Mouse (Mus musculus): ENCODE measurements around the gene Atraid. TPM values are rescaled to one million over a fixed set of nuclear protein-coding genes. Genes with fewer than 3 reads are reported as not detected.
A peak's percentile ranks its signal among the peaks of the same experiment; 100 is the strongest.
"Not testable (repeated sequence)": the region's sequence is repeated elsewhere in the genome, so short reads cannot be mapped to it uniquely, and the experiment has no call there.

The Atraid gene
- polyA plus RNA-seq, 1 experiment from 2014 or later: 158 TPM

DNA sequence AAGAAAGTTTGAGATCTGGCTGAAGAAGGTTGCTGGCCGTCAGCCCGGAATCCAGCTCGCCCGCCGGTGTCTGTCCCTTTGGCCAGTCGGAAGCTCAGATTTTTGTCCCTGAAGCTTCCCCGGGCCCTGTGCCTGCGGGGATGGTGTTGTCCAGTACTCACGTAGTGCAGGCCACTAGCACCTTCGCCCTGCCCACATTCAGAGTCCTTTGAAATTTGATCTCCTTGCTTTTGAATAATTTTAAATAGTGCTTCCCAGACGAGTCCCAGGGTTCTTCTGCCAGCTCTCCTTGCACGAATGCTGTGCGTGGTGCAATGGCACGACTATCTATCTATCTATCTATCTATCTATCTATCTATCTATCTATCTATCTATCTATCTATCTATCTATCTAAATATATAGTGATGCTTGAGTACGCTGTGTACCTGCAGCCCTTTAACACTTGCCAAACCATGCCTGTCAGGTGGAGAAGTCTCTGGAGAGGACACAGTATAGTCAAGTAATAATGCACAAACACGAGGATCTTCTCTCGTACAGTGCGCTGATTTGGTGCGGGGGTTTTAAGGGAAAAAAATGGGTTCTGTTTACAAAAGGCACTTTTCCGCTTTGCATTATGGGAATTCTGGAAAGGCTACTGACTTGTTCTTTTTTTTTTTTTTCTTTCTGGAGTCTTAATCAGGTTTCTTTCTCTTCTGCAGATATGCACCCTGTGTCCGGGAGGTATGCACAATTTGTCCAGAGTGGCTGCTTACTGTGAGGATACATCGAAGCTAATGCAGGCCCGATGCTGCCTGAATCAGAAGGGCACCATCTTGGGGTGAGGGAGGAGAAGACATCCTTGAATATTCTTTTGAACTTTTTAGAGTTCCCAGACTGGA, 890 bp downstream of the Atraid start, which contains the start of gene Slc5a6:
TSS of gene Slc5a6 (minus strand) at position 162 of the 879 bp plus-strand sequence.
- peak within 1 kb of the TSS; percentile 93 for H3K27ac ChIP-seq (ENCODE audit: low read length)
- no peaks in the 10 kb centered on the region for H3K27me3 ChIP-seq (replicated peaks; ENCODE audit: control insufficient read depth, insufficient read depth, low read length)
- no peaks in the 10 kb centered on the region for H3K9me3 ChIP-seq (ENCODE audit: control insufficient read depth, low read length)
- peak within 1 kb of the TSS; percentile 90 for H3K4me3 ChIP-seq (replicated peaks; ENCODE audit: low read length)
- H3K4me2 ChIP-seq (ENCODE audit: low read length): peak within 1 kb of the TSS; percentile 84
- peak within 1 kb of the TSS; percentile 91 for H3K9ac ChIP-seq (replicated peaks; ENCODE audit: low read depth, low read length)
- H3K4me1 ChIP-seq (replicated peaks; ENCODE audit: control insufficient read depth, insufficient read depth, low read length): peaks cover 16% of the 10 kb centered on the region
- ATAC-seq: peak; percentile 35
- under 1% methylated on average over 23 of the region's 23 CpGs for WGBS
- H3K36me3 ChIP-seq (ENCODE audit: control insufficient read depth, insufficient read depth): no peaks in the 10 kb centered on the region

DNA sequence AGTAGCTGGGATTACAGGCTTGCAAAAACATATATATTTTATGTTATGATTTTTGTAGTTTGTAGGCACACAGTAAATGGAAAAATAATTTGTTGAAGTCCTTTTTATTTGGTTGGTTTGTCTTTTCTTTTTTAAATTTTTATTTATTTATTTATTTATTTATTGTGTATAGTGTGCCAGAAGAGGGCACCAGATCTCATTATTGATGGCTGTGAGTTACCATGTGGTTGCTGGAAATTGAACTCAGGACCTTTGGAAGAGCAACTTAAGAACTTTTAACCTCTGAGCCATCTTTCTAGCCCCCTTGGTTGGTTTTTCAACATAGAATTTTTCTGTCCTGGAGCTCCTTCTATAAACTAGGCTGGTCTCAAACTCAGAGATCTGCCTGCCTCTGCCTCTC, 2.3 kb downstream of the Atraid start:
- no peaks in the 10 kb centered on the region for H3K9me3 ChIP-seq (ENCODE audit: control insufficient read depth, low read length)
- no peak overlapping the region for H3K27ac ChIP-seq (ENCODE audit: low read length)
- peaks cover 24% of the 10 kb centered on the region for H3K4me1 ChIP-seq (replicated peaks; ENCODE audit: control insufficient read depth, insufficient read depth, low read length)
- no peak overlapping the region for H3K9ac ChIP-seq (replicated peaks; ENCODE audit: low read depth, low read length)
- no peak for ATAC-seq
- no peaks in the 10 kb centered on the region for H3K36me3 ChIP-seq (ENCODE audit: control insufficient read depth, insufficient read depth)
- no peak overlapping the region for H3K4me3 ChIP-seq (replicated peaks; ENCODE audit: low read length)
- no peaks in the 10 kb centered on the region for H3K27me3 ChIP-seq (replicated peaks; ENCODE audit: control insufficient read depth, insufficient read depth, low read length)
- no peak overlapping the region for H3K4me2 ChIP-seq (ENCODE audit: low read length)

DNA sequence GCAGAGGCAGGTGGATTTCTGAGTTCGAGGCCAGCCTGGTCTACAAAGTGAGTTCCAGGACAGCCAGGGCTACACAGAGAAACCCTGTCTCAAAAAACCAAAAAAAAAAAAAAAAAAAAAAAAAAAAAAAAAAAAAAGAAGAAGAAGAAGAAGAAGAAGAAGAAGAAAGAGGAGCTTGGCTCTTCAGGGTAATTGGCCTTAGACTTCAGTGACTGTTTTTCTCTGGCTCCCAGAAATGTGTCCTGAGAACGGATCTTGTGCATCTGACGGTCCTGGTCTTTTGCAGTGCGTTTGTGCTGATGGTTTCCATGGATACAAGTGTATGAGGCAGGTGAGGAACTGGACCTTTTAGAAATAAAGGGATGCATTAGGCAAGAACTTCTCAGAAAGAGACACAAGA, 5.6 kb downstream of the Atraid start:
- WGBS: 47% methylated on average over 4 of the region's 4 CpGs
- H3K4me2 ChIP-seq (ENCODE audit: low read length): peak overlapping the region; percentile 92
- H3K4me3 ChIP-seq (replicated peaks; ENCODE audit: low read length): peak overlapping the region; percentile 80
- H3K36me3 ChIP-seq (ENCODE audit: control insufficient read depth, insufficient read depth); H3K27ac ChIP-seq (ENCODE audit: low read length); H3K27me3 ChIP-seq (replicated peaks; ENCODE audit: control insufficient read depth, insufficient read depth, low read length); H3K9ac ChIP-seq (replicated peaks; ENCODE audit: low read depth, low read length); ATAC-seq; H3K9me3 ChIP-seq (ENCODE audit: control insufficient read depth, low read length): not testable (repeated sequence)
- H3K4me1 ChIP-seq (replicated peaks; ENCODE audit: control insufficient read depth, insufficient read depth, low read length): peaks cover 21% of the 10 kb centered on the region

DNA sequence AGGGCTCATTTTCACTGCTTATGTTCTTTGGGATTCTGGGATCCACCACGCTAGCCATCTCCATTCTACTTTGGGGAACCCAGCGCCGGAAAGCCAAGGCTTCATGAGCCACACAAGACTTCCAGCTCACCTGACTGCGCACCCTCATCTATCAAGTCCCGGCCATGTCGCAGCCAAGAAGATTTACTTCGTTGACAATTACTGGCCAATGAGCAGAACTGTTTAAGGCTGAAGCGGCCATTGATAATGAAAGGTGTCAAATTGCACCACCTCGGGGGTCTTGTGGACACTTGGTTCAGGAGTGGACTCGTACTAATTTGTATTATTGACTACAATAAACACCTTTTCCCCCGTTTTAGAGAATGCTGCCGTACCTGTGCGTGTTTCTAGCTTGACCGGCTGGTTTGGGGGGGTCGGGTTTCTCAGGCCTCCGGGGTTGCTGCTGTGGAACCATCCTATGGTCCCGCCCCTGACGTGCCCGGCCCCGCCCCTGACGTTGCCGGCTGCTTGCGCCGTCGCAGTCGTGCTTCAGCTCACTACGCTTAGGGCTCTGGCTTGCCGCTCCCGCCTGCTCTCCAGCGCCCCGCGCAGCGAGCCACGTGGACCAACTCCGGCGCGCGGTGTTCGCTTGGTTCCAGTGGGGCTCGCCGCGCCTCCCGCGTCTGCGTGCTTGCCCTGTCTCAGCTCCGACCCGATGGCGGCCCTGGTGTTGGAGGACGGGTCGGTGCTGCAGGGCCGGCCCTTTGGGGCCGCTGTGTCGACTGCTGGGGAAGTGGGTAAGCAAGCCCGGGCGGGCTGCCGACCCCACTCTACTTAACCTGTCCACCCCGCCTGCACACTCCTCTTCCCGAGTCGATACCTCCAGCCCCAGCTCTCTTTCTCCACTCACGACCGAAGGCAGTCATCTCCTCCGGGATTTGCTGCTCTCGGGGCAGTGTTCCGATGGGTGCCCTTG, 6.4 kb downstream of the Atraid start, which contains the start of gene Cad:
TSS of gene Cad (plus strand) at position 520 of the 955 bp plus-strand sequence.
- Histone ChIP-seq H3K9me3 (ENCODE audit: control insufficient read depth, low read length) (no peaks in the 10 kb centered on the region), H3K9ac (replicated peaks; ENCODE audit: low read depth, low read length) (peak within 1 kb of the TSS; percentile 85), H3K4me1 (replicated peaks; ENCODE audit: control insufficient read depth, insufficient read depth, low read length) (peaks cover 20% of the 10 kb centered on the region), H3K4me2 (ENCODE audit: low read length) (peak within 1 kb of the TSS; percentile 92), H3K36me3 (ENCODE audit: control insufficient read depth, insufficient read depth) (no peaks in the 10 kb centered on the region), H3K4me3 (replicated peaks; ENCODE audit: low read length) (peak within 1 kb of the TSS; percentile 80), H3K27ac (ENCODE audit: low read length) (peak within 1 kb of the TSS; percentile 44), H3K27me3 (replicated peaks; ENCODE audit: control insufficient read depth, insufficient read depth, low read length) (no peaks in the 10 kb centered on the region)
- WGBS: under 1% methylated on average over 64 of the region's 64 CpGs
- peak; percentile 99 for ATAC-seq

DNA sequence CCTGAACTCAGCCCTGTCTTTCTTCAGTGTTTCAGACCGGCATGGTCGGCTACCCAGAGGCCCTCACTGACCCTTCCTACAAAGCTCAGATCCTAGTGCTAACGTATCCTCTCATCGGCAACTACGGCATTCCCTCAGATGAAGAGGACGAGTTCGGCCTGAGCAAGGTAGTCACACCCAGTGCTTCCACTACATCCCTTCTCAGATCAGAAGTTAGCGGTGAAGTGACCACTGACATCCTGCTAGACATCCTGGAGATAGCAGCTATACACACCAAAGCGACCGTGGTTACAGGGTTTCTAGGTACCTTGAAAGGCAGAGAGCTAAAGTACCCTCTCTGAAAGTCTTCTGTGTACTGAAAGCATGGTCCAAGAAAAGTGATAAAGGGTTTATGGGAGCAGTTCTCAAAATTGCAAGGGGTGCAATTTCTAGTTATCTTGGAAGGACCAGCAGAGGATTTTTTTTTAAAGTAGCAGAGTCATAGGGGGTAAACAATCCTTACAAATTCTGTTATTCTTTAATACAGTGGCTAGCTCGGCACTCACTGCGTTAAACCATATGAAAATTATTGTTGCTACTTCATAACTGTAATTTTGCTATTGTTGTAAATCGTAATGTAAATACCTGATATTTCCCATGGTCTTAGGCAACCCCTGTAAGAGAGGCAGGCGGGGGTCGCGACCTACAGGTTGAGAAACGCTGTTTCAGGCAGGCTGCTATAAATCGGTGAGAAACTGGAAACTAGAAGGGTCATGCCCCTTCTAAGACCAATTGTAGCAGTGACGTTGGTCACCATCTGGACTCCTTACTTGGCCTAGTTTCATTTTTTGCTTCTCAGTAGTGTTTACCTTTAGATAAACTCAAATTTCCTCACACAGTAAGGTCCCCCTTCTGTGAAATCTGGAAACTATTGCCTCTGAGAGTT, 7.4 kb downstream of the Atraid start:
- no peak for ATAC-seq
- H3K4me3 ChIP-seq (replicated peaks; ENCODE audit: low read length): peak overlapping the region; percentile 80
- no peak overlapping the region; the same call in 1 of the 2 replicates for H3K27ac ChIP-seq (ENCODE audit: low read length)
- H3K9me3 ChIP-seq (ENCODE audit: control insufficient read depth, low read length): no peaks in the 10 kb centered on the region
- no peaks in the 10 kb centered on the region for H3K27me3 ChIP-seq (replicated peaks; ENCODE audit: control insufficient read depth, insufficient read depth, low read length)
- H3K4me2 ChIP-seq (ENCODE audit: low read length): peak overlapping the region; percentile 92
- H3K36me3 ChIP-seq (ENCODE audit: control insufficient read depth, insufficient read depth): no peaks in the 10 kb centered on the region; the same call in 1 of the 2 replicates
- H3K9ac ChIP-seq (replicated peaks; ENCODE audit: low read depth, low read length): peak overlapping the region; percentile 85
- peaks cover 15% of the 10 kb centered on the region for H3K4me1 ChIP-seq (replicated peaks; ENCODE audit: control insufficient read depth, insufficient read depth, low read length)
- 24% methylated on average over 19 of the region's 19 CpGs for whole genome bisulfite sequencing

DNA sequence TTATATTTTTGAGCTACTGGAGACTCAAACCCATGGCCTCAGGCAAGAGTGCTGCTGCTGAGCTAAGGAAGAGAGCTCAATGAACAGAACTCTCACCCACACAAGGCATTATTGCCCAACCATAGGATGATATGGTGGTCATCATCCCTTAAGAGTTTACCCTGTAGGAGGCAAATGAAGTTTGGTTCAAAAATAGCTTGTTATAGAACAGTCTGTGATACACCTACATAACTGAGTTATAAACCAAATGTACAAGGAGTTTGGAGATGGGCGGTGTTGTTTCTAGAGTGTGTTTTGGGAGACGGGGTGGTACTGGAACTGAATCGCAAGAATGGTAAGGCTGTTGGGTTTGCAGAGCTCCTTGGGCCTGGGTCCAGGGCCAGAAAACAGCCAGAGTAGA, 21.7 kb downstream of the Atraid start:
- H3K9me3 ChIP-seq (ENCODE audit: control insufficient read depth, low read length): no peaks in the 10 kb centered on the region
- ATAC-seq: no peak
- 99% methylated on average over 3 of the region's 3 CpGs for WGBS

DNA sequence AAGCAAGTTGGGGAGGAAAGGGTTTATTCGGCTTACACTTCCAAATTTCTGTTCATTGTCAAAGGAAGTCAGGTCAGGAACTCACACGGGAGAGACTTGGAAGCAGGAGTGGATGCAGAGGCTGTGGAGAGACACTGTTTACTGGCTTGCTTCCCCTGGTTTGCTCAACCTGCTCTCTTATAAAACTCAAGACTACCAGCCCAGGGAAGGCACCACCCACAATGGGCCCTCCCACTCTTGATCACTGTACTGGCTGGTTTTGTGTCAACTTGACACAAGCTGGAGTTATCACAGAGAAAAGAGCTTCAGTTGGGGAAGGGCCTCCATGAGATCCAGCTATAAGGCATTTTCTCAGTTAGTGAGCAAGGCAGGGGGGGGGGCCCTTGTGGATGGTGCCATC, 22.9 kb downstream of the Atraid start:
- no peaks in the 10 kb centered on the region for H3K4me1 ChIP-seq (replicated peaks; ENCODE audit: control insufficient read depth, insufficient read depth, low read length)
- WGBS: 92% methylated on average over 2 of the region's 2 CpGs
- H3K4me3 ChIP-seq (replicated peaks; ENCODE audit: low read length): no peak overlapping the region
- no peak for ATAC-seq
- no peak overlapping the region for H3K4me2 ChIP-seq (ENCODE audit: low read length)
- H3K27ac ChIP-seq (ENCODE audit: low read length): no peak overlapping the region
- no peaks in the 10 kb centered on the region for H3K9me3 ChIP-seq (ENCODE audit: control insufficient read depth, low read length)
- peaks cover 37% of the 10 kb centered on the region for H3K36me3 ChIP-seq (ENCODE audit: control insufficient read depth, insufficient read depth)
- no peaks in the 10 kb centered on the region for H3K27me3 ChIP-seq (replicated peaks; ENCODE audit: control insufficient read depth, insufficient read depth, low read length)
- no peak overlapping the region for H3K9ac ChIP-seq (replicated peaks; ENCODE audit: low read depth, low read length)

More for the DNA sequence above, 21.7 kb downstream of the Atraid start:
- Histone ChIP-seq H3K4me1 (replicated peaks; ENCODE audit: control insufficient read depth, insufficient read depth, low read length) (no peaks in the 10 kb centered on the region), H3K36me3 (ENCODE audit: control insufficient read depth, insufficient read depth) (peaks cover 35% of the 10 kb centered on the region), H3K4me3 (replicated peaks; ENCODE audit: low read length) (no peak overlapping the region), H3K4me2 (ENCODE audit: low read length) (no peak overlapping the region), H3K27me3 (replicated peaks; ENCODE audit: control insufficient read depth, insufficient read depth, low read length) (no peaks in the 10 kb centered on the region), H3K27ac (ENCODE audit: low read length) (no peak overlapping the region), H3K9ac (replicated peaks; ENCODE audit: low read depth, low read length) (no peak overlapping the region)

DNA sequence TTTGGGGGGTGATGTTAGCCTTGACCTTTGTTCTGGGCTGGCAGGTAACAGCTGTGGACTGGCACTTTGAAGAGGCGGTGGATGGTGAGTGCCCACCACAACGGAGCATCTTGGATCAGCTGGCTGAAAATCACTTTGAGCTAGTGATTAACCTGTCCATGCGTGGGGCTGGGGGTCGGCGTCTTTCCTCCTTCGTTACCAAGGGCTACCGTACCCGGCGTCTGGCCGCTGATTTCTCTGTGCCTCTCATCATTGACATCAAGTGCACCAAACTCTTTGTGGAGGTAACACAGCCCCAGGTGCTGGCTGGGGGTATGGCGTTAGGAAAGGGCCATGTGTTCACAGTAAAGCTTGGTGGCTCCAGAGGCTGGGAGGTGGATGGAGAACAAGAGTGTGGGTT, 23.7 kb downstream of the Atraid start:
- no peak overlapping the region for H3K9ac ChIP-seq (replicated peaks; ENCODE audit: low read depth, low read length)
- peaks cover 37% of the 10 kb centered on the region for H3K36me3 ChIP-seq (ENCODE audit: control insufficient read depth, insufficient read depth)
- 95% methylated on average over 11 of the region's 11 CpGs for WGBS
- no peak overlapping the region for H3K4me2 ChIP-seq (ENCODE audit: low read length)
- no peak for ATAC-seq
- no peaks in the 10 kb centered on the region for H3K27me3 ChIP-seq (replicated peaks; ENCODE audit: control insufficient read depth, insufficient read depth, low read length)
- H3K4me3 ChIP-seq (replicated peaks; ENCODE audit: low read length): no peak overlapping the region
- no peaks in the 10 kb centered on the region for H3K4me1 ChIP-seq (replicated peaks; ENCODE audit: control insufficient read depth, insufficient read depth, low read length)
- H3K9me3 ChIP-seq (ENCODE audit: control insufficient read depth, low read length): no peaks in the 10 kb centered on the region
- H3K27ac ChIP-seq (ENCODE audit: low read length): no peak overlapping the region

All from forebrain, embryonic 16.5 days (tissue).